Mouse (Mus musculus): ENCODE measurements around the gene Otof. TPM values are rescaled to one million over a fixed set of nuclear protein-coding genes. Genes with fewer than 3 reads are reported as not detected.

Gene Otof
- polyA plus RNA-seq, 1 experiment: 0.23 TPM

DNA sequence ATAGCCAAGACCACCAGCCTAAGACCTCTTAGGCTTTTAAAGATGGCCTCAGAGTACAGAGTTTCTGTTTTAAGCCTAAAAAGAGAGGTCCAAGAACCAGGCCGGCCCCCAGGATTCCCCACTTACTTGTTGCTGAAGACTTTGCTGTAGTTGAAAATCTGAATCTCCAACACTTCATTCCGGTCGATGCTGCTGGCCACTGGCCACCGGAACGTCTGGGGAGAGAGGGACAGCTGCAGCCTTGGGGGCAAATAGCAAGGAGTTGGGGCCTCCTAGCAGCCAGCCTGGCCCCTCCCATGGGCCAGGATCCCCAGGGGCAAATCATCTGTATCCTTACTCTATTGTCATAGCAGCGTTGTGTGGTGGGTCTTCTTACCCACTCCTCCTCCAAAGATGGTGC lies 34.3 kb downstream of the Otof start:
- Histone ChIP-seq H3K4me3 (ENCODE audit: control insufficient read depth, low read depth, low read length) (no peak overlapping the region), H3K27ac (ENCODE audit: control insufficient read depth, insufficient read depth, low read depth, low read length) (no peak overlapping the region), H3K36me3 (ENCODE audit: control insufficient read depth, insufficient read depth, low read length) (no peaks in the 10 kb centered on the region), H3K4me1 (ENCODE audit: control insufficient read depth, insufficient read depth, low read length) (no peaks in the 10 kb centered on the region), H3K27me3 (ENCODE audit: control insufficient read depth, insufficient read depth, low read length) (no peaks in the 10 kb centered on the region)
- TF ChIP-seq CTCF (IDR thresholded peaks at IDR 0.05; ENCODE audit: control insufficient read depth, insufficient read depth, insufficient replicate concordance, low read depth, low read length) (no peak), POLR2A (IDR thresholded peaks at IDR 0.05; ENCODE audit: control insufficient read depth, low read depth, low read length) (no peak)

DNA sequence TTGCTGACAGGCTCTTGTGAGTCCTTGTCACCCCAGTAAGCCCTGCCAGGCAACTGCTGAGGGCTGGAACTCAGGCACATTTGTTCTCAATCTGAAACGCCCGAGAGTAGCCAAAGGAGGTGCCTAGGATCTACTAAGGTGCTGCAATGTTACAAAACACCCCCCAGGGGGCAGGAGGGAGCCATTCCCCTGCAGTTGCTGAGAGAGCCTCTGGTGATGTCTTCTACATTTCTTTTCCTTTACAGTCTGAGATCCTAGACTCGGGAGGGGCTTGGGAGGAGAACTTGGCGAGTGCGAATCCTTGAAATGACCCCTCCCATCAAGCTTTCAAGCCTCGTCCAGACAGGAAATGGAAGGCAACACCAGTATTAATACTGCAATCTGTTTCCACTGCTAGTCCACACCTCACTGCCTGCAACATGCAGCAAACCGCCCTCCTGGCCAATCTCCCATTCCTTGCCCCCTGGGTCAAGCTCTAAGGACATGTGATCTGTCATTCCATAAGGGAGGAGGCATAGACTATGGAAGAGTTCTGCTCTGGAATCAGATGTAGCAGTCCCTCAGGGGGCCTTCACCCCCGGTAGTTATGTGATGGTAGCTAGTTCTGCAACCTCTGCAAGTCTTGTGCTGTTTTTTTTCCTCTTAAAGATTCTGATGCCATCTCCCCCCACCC lies 38.0 kb downstream of the Otof start:
- Histone ChIP-seq H3K4me3 (ENCODE audit: control insufficient read depth, low read depth, low read length) (no peak overlapping the region), H3K27me3 (ENCODE audit: control insufficient read depth, insufficient read depth, low read length) (no peaks in the 10 kb centered on the region), H3K27ac (ENCODE audit: control insufficient read depth, insufficient read depth, low read depth, low read length) (no peak overlapping the region), H3K36me3 (ENCODE audit: control insufficient read depth, insufficient read depth, low read length) (no peaks in the 10 kb centered on the region), H3K4me1 (ENCODE audit: control insufficient read depth, insufficient read depth, low read length) (no peaks in the 10 kb centered on the region)
- TF ChIP-seq CTCF (IDR thresholded peaks at IDR 0.05; ENCODE audit: control insufficient read depth, insufficient read depth, insufficient replicate concordance, low read depth, low read length) (peak; percentile 55; the same call in 1 of the 2 replicates), POLR2A (IDR thresholded peaks at IDR 0.05; ENCODE audit: control insufficient read depth, low read depth, low read length) (no peak)

DNA sequence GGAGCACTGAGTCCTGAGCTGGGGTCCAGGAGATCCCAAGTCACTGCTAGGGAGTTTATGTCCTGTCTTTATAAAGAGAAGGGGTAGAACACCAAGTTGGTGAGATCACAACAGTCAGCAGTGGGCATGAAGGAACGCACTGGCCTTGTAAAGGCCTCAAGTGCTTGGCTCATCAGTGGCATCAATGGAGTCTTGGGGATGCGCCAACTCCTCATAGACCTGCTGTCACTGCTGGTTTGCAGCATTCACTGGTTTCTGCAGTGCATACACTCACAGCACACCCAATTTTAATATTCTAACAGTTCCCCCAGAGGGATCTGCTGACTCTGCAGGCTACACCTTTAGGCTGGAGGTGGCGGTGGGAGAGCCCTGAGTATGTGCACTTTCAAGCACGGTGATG lies 38.6 kb downstream of the Otof start:
- Histone ChIP-seq H3K4me3 (ENCODE audit: control insufficient read depth, low read depth, low read length) (no peak overlapping the region), H3K27me3 (ENCODE audit: control insufficient read depth, insufficient read depth, low read length) (no peaks in the 10 kb centered on the region), H3K4me1 (ENCODE audit: control insufficient read depth, insufficient read depth, low read length) (no peaks in the 10 kb centered on the region), H3K36me3 (ENCODE audit: control insufficient read depth, insufficient read depth, low read length) (no peaks in the 10 kb centered on the region), H3K27ac (ENCODE audit: control insufficient read depth, insufficient read depth, low read depth, low read length) (no peak overlapping the region)
- TF ChIP-seq CTCF (IDR thresholded peaks at IDR 0.05; ENCODE audit: control insufficient read depth, insufficient read depth, insufficient replicate concordance, low read depth, low read length) (no peak), POLR2A (IDR thresholded peaks at IDR 0.05; ENCODE audit: control insufficient read depth, low read depth, low read length) (no peak)

DNA sequence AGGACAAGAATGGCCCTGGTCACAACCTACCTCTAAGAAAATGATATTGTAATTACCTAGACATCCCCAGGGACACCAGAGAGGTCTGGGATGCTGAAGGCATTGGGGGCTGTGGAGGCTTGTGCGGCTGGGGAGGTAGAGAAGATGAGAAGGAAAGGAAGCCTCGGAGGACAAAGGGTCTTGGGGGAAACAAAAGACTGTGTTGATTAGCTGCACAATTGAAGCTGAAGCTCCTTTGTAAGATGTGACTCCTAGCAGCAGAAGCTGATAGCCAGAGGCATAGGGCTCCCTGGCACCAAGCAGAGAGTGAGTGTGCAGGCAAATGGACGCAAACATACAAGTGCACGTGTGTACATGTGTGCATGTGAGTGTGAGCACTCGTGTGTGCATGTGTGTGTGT lies 45.1 kb downstream of the Otof start:
- Histone ChIP-seq H3K36me3 (ENCODE audit: control insufficient read depth, insufficient read depth, low read length) (no peaks in the 10 kb centered on the region), H3K4me3 (ENCODE audit: control insufficient read depth, low read depth, low read length) (no peak overlapping the region), H3K4me1 (ENCODE audit: control insufficient read depth, insufficient read depth, low read length) (no peaks in the 10 kb centered on the region), H3K27ac (ENCODE audit: control insufficient read depth, insufficient read depth, low read depth, low read length) (no peak overlapping the region), H3K27me3 (ENCODE audit: control insufficient read depth, insufficient read depth, low read length) (no peaks in the 10 kb centered on the region)
- TF ChIP-seq CTCF (IDR thresholded peaks at IDR 0.05; ENCODE audit: control insufficient read depth, insufficient read depth, insufficient replicate concordance, low read depth, low read length) (no peak), POLR2A (IDR thresholded peaks at IDR 0.05; ENCODE audit: control insufficient read depth, low read depth, low read length) (no peak)

DNA sequence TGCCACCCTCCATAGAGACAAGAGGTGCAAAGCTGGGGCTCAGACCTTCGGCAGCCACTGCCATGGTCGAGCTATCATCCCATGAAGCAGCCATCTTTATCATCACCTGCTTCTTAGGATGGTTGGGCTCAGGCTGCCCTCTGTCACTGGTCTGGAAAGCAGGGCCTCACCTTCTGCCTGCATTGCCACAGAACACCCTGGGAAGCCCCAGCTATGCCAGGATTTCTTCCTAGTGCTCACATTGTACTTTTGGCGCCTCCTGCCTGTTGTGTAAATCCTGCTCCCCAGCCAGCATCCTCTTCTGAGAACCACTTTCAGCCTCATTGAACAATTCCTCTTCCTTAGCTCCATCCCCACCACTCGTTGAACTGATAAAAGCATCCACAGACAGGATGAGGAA lies 45.9 kb downstream of the Otof start:
- no peak for TF ChIP-seq CTCF (IDR thresholded peaks at IDR 0.05; ENCODE audit: control insufficient read depth, insufficient read depth, insufficient replicate concordance, low read depth, low read length)
- TF ChIP-seq POLR2A (IDR thresholded peaks at IDR 0.05; ENCODE audit: control insufficient read depth, low read depth, low read length): no peak
- H3K27me3 ChIP-seq (ENCODE audit: control insufficient read depth, insufficient read depth, low read length): no peaks in the 10 kb centered on the region
- no peak overlapping the region for H3K27ac ChIP-seq (ENCODE audit: control insufficient read depth, insufficient read depth, low read depth, low read length)
- H3K4me1 ChIP-seq (ENCODE audit: control insufficient read depth, insufficient read depth, low read length): no peaks in the 10 kb centered on the region
- no peaks in the 10 kb centered on the region for H3K36me3 ChIP-seq (ENCODE audit: control insufficient read depth, insufficient read depth, low read length)
- no peak overlapping the region for H3K4me3 ChIP-seq (ENCODE audit: control insufficient read depth, low read depth, low read length)

DNA sequence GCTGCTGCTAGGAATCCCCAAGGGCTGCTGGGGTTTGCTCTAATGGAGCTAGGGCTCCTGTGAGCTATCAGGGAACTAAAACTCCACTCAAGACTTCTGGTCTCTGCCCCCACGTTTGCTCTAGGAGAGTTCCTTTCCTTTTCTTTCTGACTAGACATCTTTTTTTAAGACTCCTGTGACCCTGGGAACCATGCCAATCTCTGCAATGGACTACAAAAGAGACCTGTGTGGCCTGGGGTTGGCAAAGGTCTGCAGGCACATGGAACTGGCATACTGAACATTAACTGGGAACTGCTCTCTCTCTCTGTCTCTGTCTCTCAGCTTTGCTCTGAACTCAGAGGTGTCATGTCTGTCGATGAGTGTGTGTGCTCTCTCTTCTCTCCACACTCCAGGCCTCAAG lies 46.4 kb downstream of the Otof start:
- no peak for TF ChIP-seq POLR2A (IDR thresholded peaks at IDR 0.05; ENCODE audit: control insufficient read depth, low read depth, low read length)
- TF ChIP-seq CTCF (IDR thresholded peaks at IDR 0.05; ENCODE audit: control insufficient read depth, insufficient read depth, insufficient replicate concordance, low read depth, low read length): no peak
- no peaks in the 10 kb centered on the region for H3K36me3 ChIP-seq (ENCODE audit: control insufficient read depth, insufficient read depth, low read length)
- no peak overlapping the region for H3K27ac ChIP-seq (ENCODE audit: control insufficient read depth, insufficient read depth, low read depth, low read length)
- no peak overlapping the region for H3K4me3 ChIP-seq (ENCODE audit: control insufficient read depth, low read depth, low read length)
- no peaks in the 10 kb centered on the region for H3K4me1 ChIP-seq (ENCODE audit: control insufficient read depth, insufficient read depth, low read length)
- H3K27me3 ChIP-seq (ENCODE audit: control insufficient read depth, insufficient read depth, low read length): no peaks in the 10 kb centered on the region

DNA sequence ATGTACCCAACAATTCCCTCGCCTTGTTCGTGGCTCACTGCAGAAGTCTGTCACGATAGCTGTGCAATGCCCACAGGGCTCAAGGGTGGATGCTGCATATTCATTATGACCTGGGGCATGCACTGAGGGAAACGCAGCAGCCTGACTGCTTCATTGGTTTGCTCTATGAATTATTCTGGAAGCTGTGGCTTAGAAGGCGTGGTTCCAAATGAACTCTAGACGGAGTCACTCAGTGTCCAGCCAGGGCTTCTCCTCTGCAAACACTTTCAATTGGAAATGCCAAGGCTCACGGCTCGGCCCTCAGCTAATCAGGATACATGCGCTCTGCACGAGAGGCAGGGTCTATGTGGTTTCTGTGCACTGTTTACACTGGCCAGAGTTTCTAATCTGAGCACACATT lies 50.2 kb downstream of the Otof start:
- Histone ChIP-seq H3K4me3 (ENCODE audit: control insufficient read depth, low read depth, low read length) (no peak overlapping the region), H3K27ac (ENCODE audit: control insufficient read depth, insufficient read depth, low read depth, low read length) (no peak overlapping the region), H3K27me3 (ENCODE audit: control insufficient read depth, insufficient read depth, low read length) (no peaks in the 10 kb centered on the region), H3K36me3 (ENCODE audit: control insufficient read depth, insufficient read depth, low read length) (no peaks in the 10 kb centered on the region), H3K4me1 (ENCODE audit: control insufficient read depth, insufficient read depth, low read length) (no peaks in the 10 kb centered on the region)
- no peak for TF ChIP-seq CTCF (IDR thresholded peaks at IDR 0.05; ENCODE audit: control insufficient read depth, insufficient read depth, insufficient replicate concordance, low read depth, low read length)
- no peak for TF ChIP-seq POLR2A (IDR thresholded peaks at IDR 0.05; ENCODE audit: control insufficient read depth, low read depth, low read length)
